Mouse (Mus musculus): ENCODE measurements around the gene B4galt5. TPM values are rescaled to one million over a fixed set of nuclear protein-coding genes. Genes with fewer than 3 reads are reported as not detected.
A peak's percentile ranks its signal among the peaks of the same experiment; 100 is the strongest.

Gene B4galt5
- total RNA-seq, 2 experiments from 2014 or later = 18.5 to 19.8 TPM

DNA sequence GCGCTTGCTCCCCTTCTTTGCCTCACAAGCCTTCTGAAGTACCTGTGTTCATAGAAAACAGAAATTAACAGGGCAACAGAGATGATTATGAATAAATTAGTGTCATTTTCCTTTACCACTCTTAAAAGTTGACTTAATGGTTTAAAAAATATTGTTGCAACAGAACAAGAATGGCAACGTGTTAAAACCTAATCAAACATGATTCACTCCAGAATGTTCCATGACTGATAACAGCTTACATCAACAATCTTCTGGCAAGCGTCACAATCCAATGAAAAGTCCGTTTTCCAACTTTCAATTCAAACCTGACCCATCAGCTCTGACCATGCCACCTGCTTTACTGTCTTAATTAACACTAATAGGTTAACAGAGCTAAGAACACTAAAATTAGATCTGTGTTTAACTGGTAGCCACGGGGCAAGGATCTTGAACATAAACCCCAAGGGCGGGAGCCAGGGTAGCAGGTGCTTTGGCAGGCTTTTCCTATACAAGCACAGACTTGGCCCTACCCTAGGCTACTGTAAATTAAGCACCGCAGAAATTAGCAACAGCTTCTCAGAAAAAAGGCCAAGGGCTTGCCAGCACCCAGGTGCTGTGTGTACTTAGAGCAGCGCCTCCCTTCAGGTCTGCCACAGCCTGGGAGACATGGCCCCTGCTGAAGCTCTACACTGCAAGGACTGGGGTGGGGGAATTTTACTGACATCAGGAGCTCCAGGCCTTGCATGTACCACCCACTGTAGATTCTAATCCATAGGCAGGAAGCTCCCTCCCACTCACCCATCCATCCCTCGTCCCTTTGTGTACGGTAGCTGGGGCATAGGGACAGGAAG, 12.4 kb downstream of the B4galt5 start:
- intact Hi-C loops (cut with DNase I) = no loop called here
- no peak for DNase-seq

DNA sequence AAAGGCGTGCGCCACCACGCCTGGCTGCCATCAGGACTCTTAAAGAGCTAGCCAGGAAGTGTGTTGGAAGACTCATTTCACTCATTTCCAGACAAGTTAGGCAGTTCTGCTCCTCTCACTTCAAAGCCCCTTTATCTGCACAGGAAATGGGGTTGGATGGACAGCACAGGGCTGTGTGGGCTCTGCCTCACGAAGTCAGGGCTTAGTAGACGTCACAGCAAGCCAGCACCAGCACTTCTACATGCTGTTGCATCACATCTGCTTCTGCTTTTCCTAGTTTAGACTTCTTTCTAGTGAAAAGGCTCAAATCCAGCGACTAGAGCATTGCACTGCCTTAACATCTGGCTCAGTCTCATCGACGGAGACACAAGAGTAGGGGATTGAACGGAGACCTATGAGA, 13.9 kb downstream of the B4galt5 start:
- no peak for DNase-seq

DNA sequence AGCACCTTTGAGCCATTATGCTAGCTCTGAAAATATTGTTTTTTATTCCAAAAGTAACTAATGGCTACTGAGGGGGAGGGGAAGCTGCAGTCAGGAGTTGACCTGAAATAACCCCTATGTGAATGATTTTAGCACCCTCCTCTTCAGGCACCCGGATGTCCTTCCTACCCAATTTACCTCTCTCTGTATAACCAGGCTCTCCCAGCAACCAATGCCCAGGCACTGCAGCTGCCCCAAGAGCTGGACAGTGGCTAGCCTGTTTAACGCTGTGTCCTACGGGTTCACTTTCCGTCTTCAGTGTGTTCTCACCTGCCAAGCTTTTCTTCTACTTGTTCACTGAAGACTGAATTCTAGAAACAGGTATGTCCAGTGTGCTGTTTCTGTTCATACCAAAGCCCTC, 14.7 kb downstream of the B4galt5 start:
- no peak for DNase-seq
- intact Hi-C loops (cut with DNase I) = no loop called here

More for the DNA sequence above, 13.9 kb downstream of the B4galt5 start:
- intact Hi-C loops (cut with DNase I) = no loop called here

DNA sequence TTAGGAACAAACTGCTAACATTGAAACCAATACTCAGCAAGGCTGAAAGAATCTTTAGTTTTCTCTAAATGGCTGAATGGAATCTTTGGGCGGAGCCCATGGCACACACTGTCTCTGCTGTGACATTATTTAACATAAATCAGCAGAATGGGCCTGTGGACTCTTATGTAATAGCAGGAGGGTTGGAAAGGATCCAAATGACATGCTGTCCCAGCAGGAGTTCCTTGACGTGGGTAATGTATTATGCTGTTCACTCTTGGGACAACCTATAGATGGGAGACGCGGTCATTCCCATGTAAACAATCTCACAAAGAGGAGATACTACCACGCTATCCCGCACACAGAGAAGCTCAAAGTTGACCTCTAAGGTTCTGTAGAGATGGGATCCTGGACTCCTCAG, 15.5 kb downstream of the B4galt5 start:
- intact Hi-C loops (cut with DNase I) = no loop called here

DNA sequence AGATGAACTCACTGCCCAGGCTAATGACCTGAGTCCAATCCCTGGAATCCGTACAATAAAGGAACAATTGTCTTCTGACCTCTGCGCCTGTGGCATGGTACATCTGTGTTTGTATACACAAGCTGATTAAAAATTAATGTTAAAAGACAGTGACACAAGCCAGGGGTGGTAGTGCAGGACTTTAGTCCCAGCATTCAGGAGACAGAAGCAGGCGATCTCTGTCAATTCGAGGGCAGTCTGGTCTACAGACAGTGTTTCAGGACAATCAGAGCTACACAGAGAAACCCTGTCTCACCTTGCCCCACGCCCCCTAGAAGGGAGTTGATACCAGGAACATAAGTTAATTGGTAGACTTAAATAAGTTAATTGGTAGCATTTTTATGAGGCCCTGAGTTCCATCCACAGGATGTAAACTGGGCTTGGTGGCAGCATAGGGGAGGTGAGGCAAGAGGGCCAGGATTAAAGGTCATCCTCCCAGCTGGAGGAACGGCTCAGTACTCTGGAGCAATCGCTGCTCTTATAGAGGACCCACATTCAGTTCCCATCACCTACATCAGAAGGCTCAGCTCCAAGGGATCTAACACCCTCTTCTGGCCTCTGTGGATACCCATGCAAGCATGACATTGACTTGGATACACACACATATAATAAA, 16.5 kb downstream of the B4galt5 start:
- intact Hi-C loops (cut with DNase I) = no loop called here

More for the DNA sequence above, 15.5 kb downstream of the B4galt5 start:
- DNase-seq = no peak

DNA sequence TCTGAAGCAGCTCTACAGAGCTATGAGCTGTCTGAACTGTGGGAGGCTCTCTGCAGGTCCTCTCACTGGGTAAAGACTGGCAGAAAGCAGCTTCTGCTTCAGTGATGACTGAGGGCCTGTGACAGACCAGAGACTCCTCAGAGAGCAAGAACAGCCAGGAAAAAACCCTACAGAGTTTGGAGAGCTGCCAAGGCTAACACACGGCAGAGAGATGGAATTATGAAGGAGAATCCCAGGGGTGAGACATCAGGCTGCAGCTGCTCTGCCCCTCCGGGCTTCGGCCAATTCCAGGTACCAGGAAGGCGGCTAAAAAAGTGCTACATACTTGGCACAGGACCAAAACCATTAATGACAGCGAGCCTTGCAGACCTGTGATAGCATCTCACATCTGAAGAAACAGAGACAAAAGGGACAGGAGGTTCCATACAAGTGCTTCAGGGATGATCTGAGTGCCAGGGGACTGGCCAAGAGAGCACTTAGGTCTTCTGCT, 17.5 kb downstream of the B4galt5 start:
- intact Hi-C loops (cut with DNase I) = no loop called here

More for the DNA sequence above, 16.5 kb downstream of the B4galt5 start:
- DNase-seq = no peak

DNA sequence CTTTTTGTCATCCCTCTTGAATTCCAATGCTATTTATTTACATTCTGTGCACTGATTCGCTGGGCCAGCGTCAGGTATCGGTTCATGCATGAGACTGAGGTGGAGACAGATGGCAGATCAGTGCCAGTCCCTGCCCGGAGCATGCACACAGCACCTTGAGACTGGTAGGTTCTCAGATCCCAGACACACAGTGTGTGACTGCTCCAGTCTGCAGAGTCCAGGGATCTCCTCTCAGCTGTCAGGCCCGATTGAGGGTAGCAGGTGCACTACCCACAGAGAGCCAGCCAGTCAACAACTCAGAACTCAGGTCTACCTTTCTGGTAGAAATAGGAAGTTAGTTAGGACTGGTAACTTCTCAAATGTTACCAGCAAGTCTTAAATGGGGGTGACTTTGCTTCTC, 18.4 kb downstream of the B4galt5 start:
- intact Hi-C loops (cut with DNase I) = no loop called here
- DNase-seq = no peak

More for the DNA sequence above, 17.5 kb downstream of the B4galt5 start:
- DNase-seq = peak in 1 of 2 experiments; percentile 28

DNA sequence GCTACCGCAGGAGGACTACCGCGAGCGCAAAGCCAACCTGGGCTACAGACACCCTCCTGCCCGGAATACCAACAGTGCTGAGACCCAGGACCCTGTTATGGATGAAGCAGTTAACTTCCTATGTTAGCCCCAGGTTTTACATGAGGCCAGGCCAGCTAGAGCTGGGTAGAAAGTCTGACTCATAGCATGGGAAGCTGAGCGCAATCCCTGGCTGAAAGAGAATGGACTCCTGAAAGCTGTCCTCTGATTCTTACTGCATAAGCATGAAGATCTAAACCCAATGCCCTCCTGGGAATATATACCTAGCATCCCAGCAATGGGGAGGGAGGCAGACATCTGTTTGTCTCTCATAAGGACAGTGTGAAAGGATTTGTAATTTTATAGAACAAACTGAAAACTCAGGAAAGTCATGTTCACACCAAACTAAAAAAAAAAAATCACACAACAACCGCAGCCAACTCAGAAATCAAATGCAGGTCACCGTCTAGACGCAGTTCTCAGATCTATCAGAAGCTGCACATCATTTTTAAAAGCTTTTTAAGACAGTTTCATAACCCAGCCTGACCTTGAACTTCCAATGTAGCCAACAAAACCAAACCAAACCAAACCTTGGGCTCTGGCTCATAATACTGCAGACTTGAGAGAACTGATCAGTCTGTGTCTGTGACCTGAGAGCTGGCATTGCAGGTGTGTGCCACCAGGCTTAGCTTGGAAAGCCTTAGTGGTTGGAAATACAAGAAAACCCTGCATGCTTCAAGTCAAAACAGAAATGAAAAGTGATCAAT, 19.3 kb downstream of the B4galt5 start:
- intact Hi-C loops (cut with DNase I) = no loop called here
- no peak for DNase-seq

DNA sequence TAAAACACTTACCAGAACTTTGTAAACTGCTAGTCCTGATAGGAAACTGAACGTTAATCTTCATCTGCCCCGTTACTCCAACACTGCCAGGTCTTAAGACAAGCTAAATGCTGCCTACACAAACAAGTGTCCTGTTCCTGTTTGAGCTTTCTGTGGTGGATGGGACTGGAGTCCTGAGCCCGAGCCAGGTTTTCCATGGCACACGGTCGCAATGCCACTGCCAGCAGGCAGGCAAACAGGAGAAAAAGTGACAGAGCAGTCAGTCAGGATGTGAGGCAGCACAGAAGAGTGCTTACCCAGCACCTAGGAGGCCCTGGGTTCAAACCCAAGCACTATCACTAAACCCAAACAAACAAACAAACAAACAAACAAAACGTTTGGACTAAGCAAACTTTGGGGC, 20.6 kb downstream of the B4galt5 start:
- peak; percentile 43 for DNase-seq
- intact Hi-C loops (cut with DNase I) = no loop called here

DNA sequence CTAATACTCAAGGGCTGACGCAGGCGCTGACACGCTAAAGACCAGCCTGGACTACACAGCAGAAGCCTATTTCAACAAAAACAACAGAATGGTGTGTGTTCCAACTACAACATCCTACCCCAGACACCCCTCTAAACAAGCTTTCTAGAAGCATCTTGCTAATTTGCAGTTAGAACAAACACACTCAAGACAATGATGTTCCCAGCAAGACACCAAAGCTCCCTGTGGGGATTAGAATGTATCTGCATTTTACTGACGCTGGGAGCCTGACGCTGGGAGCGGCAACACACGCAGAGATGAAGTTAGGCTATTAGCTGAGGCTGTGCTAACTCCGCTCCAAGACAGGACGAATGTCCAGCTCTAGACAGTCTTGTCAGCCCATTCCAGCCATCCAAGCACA, 22.4 kb downstream of the B4galt5 start:
- intact Hi-C loops (cut with DNase I) = no loop called here
- no peak for DNase-seq

DNA sequence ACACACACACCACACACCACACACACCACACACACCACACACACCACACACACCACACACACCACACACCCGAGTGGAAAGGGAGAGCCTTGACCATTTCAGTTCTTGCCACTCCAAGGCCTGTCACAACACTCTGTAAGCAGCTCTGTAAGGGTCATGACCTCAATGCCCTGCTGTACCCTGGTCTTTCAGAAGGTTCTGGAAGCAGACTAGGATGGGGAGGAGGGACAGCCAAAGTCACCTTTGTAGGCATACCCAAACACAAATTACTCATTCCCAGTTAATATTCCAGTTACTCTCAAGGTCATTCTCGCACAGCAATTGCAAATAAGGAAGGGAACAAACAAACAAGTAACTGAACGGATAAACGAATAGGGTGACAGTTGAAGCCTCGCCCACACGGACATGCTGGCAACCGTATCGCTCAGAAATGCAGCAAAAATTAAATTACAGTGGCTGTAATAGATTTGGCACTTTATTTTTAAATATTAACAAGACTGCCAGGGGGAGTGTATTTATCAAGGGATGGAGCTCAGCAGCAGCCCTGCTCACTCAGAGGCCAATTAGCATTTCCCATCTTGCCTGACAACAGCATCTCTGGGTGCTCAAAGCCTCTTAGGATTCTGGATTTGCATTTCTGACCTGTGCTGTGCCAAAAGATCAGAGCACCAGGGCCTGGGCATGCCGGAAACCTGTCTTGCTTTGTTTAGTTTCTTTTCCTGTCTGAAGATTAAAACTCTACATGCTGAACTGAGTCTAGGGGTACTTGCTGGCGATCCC, 24.6 kb downstream of the B4galt5 start:
- DNase-seq = no peak
- intact Hi-C loops (cut with DNase I) = no loop called here

DNA sequence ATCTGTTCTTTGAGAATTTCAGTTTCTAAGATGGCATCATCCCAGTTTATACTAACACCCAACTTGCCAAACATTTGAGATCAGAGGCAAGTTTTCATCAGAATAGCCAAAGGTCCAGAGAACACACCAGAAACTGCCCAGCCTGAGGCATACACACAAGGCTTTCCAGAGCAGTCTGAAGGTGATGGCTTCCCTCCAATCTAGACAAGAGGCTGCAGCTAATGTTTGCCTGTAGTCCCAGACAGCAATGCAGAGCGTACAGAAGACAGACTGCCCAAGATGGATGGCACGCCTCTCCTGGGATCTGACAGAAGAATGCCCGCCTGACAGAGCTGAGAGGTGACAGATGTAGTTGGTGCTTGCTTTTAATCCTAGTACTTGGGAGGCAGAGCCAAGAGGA, 25.9 kb downstream of the B4galt5 start:
- DNase-seq = no peak
- intact Hi-C loops (cut with DNase I) = no loop called here

DNA sequence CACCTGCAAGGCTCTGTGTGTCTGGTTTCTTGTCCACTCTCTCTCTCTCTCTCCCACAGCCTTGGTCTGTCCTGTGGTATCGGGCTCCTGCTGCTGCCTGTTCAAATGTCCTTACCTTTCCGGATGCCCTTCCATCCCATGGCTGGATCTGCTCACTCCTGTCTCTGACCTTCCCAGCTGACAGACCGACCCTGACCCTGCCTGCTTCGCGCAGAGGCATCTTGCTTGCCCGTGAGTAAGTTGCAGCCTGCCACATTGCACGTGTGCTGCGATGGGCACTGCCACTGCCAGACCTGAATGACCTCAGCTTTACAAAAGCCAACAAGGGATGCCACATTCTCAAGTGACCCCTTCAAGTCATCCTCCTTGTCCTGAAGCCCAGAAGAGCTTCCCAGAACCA, 27.6 kb downstream of the B4galt5 start:
- no peak for DNase-seq
- intact Hi-C loops (cut with DNase I) = no loop called here

DNA sequence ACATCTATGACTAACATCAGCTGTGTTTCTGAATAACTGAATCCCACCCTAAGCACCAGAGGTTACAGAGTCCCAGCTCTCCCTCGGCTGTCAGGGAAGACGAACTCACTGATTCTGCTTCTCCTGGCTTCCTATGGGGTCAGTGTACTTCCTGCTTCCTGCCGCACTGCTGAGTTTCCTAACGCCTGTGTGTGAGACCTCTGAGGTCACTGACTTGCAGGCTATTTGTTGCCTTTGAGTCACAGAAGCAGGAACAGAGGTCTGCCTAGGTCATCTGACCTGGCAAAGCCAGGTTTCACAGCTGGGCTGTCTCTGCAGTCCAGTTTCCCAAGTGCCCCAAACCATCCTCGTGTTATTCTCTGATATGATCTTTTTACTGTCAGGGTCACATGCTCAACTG, 30.0 kb downstream of the B4galt5 start:
- peak; percentile 38 to 50 for DNase-seq
- intact Hi-C loops (cut with DNase I) = no loop called here

DNA sequence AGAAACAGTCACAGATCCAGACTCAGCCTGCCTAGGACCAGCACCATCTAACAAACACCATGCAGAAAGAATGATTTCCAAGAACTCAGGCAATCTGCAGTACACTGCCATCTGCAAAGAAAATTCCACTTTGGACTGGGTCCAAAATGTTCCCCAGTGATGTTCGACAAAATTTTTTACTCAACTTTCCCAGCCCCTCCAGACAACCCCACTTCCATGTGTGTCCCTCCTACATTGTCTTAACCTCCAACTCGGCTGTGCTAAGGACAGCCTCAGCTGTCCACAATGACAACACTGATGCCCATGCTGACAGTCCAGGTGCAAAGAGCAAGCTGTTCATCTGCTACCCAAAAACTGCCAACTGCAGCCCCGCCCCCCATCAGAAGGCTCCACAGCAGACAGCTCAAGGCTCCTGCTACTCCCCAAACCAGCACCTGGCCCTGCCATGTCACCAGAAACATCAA, 32.2 kb downstream of the B4galt5 start:
- DNase-seq = no peak
- intact Hi-C loops (cut with DNase I) = no loop called here

DNA sequence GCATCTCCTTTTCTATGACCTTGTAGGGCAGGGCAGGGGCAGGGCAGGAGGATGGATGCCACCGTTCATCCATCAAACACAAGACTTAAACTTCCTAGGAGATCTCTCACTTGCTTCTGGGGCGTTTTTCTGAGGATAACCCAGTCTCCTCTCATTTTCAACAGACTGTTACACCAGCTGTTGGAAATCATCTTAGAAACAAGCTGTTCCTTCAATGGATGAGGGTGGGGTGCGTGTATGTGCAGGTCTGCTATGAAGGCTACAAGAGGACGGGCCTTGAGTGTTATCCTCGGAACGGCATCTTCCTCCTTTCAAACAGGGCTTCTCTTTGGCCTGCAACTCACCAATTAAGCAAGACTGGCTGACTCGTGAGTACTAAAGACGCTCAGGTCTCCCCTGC, 34.5 kb downstream of the B4galt5 start:
- intact Hi-C loops (cut with DNase I) = no loop called here
- no peak for DNase-seq

DNA sequence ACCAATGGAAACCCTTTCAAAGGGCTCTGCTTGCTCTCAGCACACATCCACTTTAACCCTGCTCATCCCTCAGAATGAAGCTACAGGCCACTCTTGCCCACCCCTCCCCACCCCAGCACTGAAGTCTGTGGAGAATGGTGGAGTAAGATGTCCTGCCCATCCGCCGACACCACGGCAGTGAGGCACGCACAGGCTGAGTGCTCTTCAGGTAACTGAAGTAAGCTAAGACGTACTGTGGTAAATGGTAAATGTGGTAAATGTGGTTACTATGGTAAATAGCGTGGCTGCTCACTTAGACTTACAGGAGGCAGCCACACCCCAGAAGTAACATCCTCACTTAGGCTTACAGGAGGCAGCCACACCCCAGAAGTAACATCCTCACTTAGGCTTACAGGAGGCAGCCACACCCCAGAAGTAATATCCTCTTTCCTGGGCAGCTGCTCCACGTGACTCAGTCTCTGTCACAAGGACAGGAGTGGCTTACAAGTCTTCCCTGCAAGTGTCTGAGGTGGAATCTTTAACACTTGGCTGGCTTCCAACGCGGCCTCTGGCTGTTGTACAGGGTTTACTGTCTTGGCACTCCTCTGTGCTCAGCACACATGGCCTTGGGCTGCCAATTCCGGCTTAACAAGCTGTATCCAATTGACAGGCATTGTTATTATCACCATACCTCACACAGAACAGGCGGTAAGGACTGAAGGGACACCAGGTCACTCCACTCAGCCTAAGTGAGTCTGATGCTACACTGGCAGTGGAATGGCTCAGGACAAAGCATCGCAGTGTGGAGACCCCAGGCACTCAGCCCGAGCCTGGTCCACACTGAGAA, 35.3 kb downstream of the B4galt5 start:
- DNase-seq = peak; percentile 65 to 70
- intact Hi-C loops (cut with DNase I) = no loop called here

DNA sequence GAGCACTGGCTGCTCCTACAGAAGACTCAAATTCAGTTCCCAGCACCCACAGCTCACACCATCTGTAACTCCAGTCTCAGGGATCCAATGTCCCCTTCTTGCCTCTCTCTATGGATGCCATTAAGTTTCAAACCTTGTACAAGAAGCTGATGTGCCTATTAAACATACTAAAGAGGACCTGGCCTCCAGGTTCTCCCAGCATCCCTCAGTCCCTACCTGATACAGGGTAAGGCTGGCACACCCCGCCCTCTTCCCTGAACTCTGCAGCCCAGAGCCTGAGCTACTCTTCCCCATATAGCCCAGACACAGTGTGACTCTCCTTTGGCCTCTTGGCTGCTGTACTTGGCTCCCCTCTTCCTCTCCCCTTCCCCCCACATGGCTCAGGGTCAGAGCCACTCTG, 38.9 kb downstream of the B4galt5 start:
- intact Hi-C loops (cut with DNase I) = no loop called here
- no peak for DNase-seq

DNA sequence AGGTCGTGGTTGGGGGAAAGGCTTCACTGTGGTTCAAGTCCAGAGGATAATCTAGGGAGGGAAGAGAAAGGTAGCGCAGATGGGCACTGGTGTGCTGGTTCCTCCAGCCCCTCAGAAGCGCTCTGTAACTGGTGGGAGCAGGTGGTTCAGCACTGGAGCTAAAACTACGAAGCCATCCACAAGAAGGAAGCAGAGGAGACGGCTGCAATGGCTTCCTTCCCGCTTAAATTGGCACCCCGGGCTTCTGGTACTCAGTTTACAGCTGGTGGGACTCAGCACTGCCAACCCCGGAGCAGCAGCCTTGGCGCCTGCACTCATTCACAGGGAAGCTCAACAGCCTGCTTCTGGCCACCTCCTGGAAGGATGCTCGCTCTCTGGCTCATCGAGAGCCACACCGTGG, 39.7 kb downstream of the B4galt5 start:
- DNase-seq = no peak

More for the DNA sequence above, 39.7 kb downstream of the B4galt5 start:
- intact Hi-C loops (cut with DNase I) = no loop called here
